Mouse (Mus musculus): ENCODE measurements around the gene Hoga1. TPM values are rescaled to one million over a fixed set of nuclear protein-coding genes. Genes with fewer than 3 reads are reported as not detected.
A peak's percentile ranks its signal among the peaks of the same experiment; 100 is the strongest.
"Not testable (repeated sequence)": the region's sequence is repeated elsewhere in the genome, so short reads cannot be mapped to it uniquely, and the experiment has no call there.

Gene Hoga1
- total RNA-seq, 2 experiments from 2014 or later: not detected

GRCm38 (mm10) chr19:42058426-42058825 lies 13.0 kb downstream of the Hoga1 start:
- ATAC-seq (replicated peaks; ENCODE audit: low FRiP score, poor library complexity, severe bottlenecking): no peak

DNA sequence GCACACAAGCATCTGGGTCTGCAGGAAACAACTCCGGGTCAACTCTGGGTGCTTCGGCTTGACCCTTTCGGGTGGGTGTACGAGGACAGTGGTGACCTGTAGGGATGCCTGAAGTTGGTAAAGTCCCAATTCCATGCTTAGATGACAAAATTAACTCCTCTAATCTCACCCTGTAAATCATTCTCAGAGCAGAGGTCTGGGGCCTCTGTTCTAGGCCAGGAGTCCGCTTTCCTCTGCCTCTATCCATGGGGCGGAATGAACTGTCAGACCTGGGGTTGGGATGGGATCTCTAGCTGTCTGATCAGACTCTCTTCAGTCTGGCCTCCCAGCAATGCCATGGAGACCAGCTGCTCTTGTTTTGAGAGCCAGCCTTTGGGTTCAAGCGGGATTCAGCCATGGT lies 16.0 kb downstream of the Hoga1 start:
- ATAC-seq (replicated peaks; ENCODE audit: low FRiP score, poor library complexity, severe bottlenecking): no peak

DNA sequence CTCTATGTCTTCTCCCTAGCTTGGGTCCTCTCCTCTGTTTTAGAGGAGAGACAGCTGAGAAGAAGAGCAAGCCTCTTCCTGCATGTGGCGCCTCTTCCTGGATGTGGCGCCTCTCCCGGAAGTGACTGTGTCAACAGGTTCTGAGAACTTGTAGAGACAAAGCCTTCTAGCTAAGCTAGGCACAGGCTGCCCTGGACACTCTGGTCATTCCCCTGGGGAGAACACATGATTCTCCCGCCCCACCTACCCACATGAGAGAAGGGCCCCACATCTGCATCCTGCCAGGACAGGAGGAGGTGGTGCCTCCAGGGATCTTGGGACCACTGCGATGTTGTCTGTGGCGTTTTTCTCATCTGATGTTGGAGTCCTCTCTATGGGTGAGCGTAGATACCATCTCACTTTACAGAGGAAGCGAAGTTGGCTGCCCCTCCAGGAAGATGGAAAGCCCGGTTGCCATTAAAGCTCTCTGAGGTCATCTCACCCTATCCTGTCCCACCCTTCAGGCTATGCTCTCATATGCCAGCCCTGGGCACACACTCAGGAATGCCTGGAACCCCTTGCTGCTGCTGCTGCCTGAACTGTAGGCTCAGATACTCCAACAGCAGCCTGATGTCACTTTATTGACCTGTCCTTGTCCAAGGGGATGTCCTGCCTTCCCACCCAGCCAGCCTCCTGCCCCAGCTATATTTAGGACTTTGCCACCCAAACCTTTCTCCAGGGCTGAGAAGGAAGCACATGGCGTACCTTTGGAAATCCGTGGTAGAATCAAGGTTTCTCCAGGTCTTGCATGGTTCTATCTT lies 23.2 kb downstream of the Hoga1 start:
- ATAC-seq (replicated peaks; ENCODE audit: low FRiP score, poor library complexity, severe bottlenecking): no peak

DNA sequence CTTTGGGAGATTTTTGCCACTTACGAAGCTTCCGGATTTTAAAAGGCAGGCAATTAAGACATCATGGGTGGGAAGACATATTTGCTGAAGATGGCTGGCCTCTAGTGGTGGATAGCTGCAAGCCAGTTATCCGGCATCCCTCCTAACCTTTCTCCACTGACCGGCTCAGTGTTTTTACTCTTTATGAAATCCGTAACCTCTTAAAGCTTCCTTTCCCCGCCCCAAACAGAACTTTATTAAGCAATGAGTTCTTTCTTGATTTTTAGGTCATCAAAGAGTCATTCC lies 23.8 kb downstream of the Hoga1 start:
- ATAC-seq (replicated peaks; ENCODE audit: low FRiP score, poor library complexity, severe bottlenecking): no peak

GRCm38 (mm10) chr19:42071221-42071620 lies 25.8 kb downstream of the Hoga1 start:
- no peak for ATAC-seq (replicated peaks; ENCODE audit: low FRiP score, poor library complexity, severe bottlenecking)

GRCm38 (mm10) chr19:42071886-42072608 lies 26.6 kb downstream of the Hoga1 start:
- ATAC-seq (replicated peaks; ENCODE audit: low FRiP score, poor library complexity, severe bottlenecking): no peak

- no peak for ATAC-seq (replicated peaks; ENCODE audit: low FRiP score, poor library complexity, severe bottlenecking)
Measured at GRCm38 (mm10) chr19:42072802-42073201, 27.4 kb downstream of the Hoga1 start.

- no peak for ATAC-seq (replicated peaks; ENCODE audit: low FRiP score, poor library complexity, severe bottlenecking)
Measured at GRCm38 (mm10) chr19:42075051-42075450, 29.6 kb downstream of the Hoga1 start.

DNA sequence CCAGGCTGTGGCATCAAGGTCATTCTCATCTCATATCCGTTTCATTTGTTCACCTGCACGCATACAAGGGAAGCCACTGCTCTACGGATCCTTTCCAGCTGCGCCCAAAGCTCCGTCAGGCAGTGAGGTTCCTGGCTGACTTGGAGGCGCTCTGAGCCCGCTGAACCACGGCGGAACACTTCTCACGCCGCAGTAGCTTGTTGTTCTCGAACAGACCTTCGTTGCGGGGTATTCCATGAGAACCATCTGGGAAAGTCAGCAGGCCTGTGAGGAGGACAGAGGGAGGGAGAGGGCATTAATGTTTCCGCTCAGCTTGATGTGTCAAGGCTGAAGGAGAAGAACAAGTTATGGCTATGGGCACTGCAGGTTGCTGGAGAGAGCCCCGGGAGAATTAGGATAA lies 30.6 kb downstream of the Hoga1 start:
- no peak for ATAC-seq (replicated peaks; ENCODE audit: low FRiP score, poor library complexity, severe bottlenecking)

GRCm38 (mm10) chr19:42078566-42078965 lies 33.2 kb downstream of the Hoga1 start:
- ATAC-seq (replicated peaks; ENCODE audit: low FRiP score, poor library complexity, severe bottlenecking): no peak

DNA sequence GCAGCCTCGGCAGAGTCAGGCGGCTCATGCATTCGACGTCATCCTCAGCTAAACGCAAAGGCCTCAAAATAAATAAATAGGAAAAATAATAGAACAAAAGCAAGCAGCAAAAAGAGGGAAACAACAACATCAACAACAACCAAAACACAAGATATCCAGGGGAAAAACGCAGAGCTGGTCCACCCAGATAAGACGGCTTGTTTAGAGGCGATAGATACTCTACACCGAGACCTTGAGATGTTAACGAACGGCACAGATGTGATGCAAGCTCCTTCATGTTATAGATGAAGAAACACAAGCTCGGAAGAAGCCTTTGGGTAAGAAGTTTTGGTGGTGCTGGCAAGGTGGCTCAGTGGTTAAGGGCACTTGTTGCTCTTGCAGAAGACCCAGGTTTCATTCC lies 33.6 kb downstream of the Hoga1 start:
- ATAC-seq (replicated peaks; ENCODE audit: low FRiP score, poor library complexity, severe bottlenecking): no peak

GRCm38 (mm10) chr19:42079950-42080349 lies 34.5 kb downstream of the Hoga1 start:
- ATAC-seq (replicated peaks; ENCODE audit: low FRiP score, poor library complexity, severe bottlenecking): no peak

DNA sequence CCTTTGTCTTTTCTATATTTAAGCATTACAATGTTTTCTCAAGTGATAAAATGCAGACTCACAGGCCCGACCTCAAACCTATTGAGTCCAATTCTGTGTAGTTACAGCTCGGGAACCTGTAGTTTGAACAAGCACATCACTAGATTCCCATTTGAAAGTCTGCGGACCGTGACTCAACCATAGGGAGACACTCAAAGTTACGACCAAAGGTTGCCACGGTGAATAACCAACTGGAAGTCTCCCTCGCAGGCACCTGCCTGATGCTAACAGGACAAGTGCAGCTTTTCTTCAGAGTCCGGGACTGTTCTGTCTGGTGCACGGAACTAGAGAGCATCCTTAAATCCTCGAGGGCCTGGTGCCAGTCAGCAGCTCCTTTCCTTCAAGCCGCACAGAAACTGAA lies 35.1 kb downstream of the Hoga1 start:
- no peak for ATAC-seq (replicated peaks; ENCODE audit: low FRiP score, poor library complexity, severe bottlenecking)

DNA sequence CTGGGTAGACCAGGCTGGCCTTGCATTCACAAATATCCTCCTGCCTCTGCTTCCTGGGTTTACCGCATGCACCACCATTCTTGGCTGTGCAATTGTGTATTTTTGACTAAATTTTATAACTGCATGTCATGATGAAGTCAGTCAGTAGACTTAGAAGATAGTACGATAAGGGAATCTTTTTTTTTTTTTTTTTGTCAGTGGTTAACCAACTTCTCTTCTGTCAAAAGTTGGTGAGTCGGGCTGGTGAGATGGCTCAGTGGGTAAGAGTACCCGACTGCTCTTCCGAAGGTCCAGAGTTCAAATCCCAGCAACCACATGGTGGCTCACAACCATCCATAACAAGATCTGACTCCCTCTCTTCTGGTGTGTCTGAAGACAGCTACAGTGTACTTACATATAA lies 36.2 kb downstream of the Hoga1 start:
- ATAC-seq (replicated peaks; ENCODE audit: low FRiP score, poor library complexity, severe bottlenecking): not testable (repeated sequence)

- no peak for ATAC-seq (replicated peaks; ENCODE audit: low FRiP score, poor library complexity, severe bottlenecking)
Measured at GRCm38 (mm10) chr19:42085690-42086089, 40.3 kb downstream of the Hoga1 start.

- no peak for ATAC-seq (replicated peaks; ENCODE audit: low FRiP score, poor library complexity, severe bottlenecking)
Measured at GRCm38 (mm10) chr19:42086166-42086565, 40.8 kb downstream of the Hoga1 start, which contains the start of gene Morn4. TSS of gene Morn4 (minus strand) at chr19:42086357.

- ATAC-seq (replicated peaks; ENCODE audit: low FRiP score, poor library complexity, severe bottlenecking): peak; percentile 46
Measured at GRCm38 (mm10) chr19:42089103-42089747, 43.8 kb downstream of the Hoga1 start.

DNA sequence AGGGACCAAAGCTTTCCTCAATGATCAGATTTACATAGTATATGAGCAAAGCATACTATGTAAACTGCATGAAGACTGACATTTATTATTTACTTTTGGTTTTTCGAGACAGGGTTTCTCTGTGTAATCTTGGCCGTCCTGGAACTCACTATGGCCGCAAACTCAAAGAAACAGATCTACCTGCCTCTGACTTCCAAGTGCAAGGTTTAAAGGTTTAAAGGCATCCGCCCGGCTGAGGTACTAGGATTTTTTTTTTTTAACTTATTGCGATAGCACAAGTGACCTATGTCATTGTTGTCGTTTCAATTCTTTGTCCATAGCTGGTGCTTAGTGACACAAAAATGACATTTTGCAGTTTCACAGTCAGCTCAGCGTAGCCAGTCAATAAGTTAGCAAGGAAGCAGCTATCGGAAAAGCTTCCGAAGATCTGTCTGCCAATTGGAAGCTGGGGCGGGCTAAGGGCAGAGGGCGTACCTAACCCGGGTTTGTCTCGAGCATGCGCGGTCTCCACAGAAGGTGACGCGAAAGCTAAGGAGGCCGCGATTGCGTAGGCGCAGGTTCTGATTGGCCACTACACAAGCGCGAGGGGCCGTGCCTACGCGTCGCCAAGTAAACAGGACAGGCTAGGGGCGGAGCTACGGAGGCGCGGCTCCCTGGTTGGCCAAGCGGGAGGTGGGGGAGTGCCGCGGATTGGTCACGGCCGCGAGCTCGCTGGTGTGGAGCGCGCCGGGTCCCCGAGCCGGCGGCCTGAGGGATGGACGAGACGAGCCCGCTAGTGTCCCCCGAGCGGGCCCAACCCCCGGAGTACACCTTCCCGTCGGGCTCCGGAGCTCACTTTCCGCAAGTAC lies 44.6 kb downstream of the Hoga1 start, which contains the start of gene Pi4k2a:
Pi4k2a (plus strand) TSS at position 723 of the 848 bp plus-strand sequence.
- ATAC-seq (replicated peaks; ENCODE audit: low FRiP score, poor library complexity, severe bottlenecking): peak; percentile 97

- 0 out of 2 replicates have a peak, but pooled peaks have one; percentile 3 for ATAC-seq (replicated peaks; ENCODE audit: low FRiP score, poor library complexity, severe bottlenecking)
Measured at GRCm38 (mm10) chr19:42090637-42091141, 45.3 kb downstream of the Hoga1 start.

GRCm38 (mm10) chr19:42099406-42099805 lies 54.0 kb downstream of the Hoga1 start:
- ATAC-seq (replicated peaks; ENCODE audit: low FRiP score, poor library complexity, severe bottlenecking): no peak

Data from erythroblast, adult 5-6 weeks (primary cell).